Mouse (Mus musculus) liver, embryonic 11.5 days (tissue): ENCODE data around the gene Cyp2b10. TPM values are rescaled to one million over a fixed set of nuclear protein-coding genes. Genes with fewer than 3 reads are reported as not detected.

ENCODE experiments used
- ATAC-seq: fragments of 200-750 bp; cut with Nextera tagmentation; replicated peaks from 2 replicates; pipeline ENCODE4 v1.8.0; 2017; ENCODE audit warnings: moderate number of reproducible peaks, mild to moderate bottlenecking, moderate TSS enrichment, moderate library complexity; ENCODE audit not compliant: low FRiP score
- DNase-seq: peaks from one replicate; pipeline ENCODE4 v3.0.0-alpha.2; 2017; ENCODE audit warnings: low spot score
- H3K27ac ChIP-seq: fragments of 300-500 bp; sonication (generic); 2 replicates; pipeline ENCODE4 v1.5.1; 2014; ENCODE audit warnings: mild to moderate bottlenecking, low read depth, low read length, control low read depth
- H3K27me3 ChIP-seq: fragments of 300-500 bp; sonication (generic); replicated peaks from 2 replicates; pipeline ENCODE4 v1.6.1; 2014; ENCODE audit warnings: low read length, mixed read lengths; ENCODE audit not compliant: control insufficient read depth, insufficient read depth
- H3K36me3 ChIP-seq: fragments of 300-500 bp; sonication (generic); 2 replicates; pipeline ENCODE4 v1.6.1; 2014; ENCODE audit warnings: mild to moderate bottlenecking, low read length, moderate library complexity, mixed read lengths; ENCODE audit not compliant: control insufficient read depth, insufficient read depth
- H3K4me1 ChIP-seq: fragments of 300-500 bp; sonication (generic); replicated peaks from 2 replicates; pipeline ENCODE4 v1.6.1; 2014; ENCODE audit warnings: low read length, mixed read lengths; ENCODE audit not compliant: control insufficient read depth, insufficient read depth
- H3K4me2 ChIP-seq: fragments of 300-500 bp; sonication (generic); 2 replicates; pipeline ENCODE4 v1.6.1; 2014; ENCODE audit warnings: mild to moderate bottlenecking, control low read depth, moderate library complexity
- H3K4me3 ChIP-seq: fragments of 300-500 bp; sonication (generic); 2 replicates; pipeline ENCODE4 v1.5.1; 2014; ENCODE audit warnings: low read depth, low read length, control low read depth
- H3K9ac ChIP-seq: fragments of 300-500 bp; sonication (generic); 2 replicates; pipeline ENCODE4 v1.6.1; 2014; ENCODE audit warnings: low read depth, low read length, control low read depth
- H3K9me3 ChIP-seq: fragments of 300-500 bp; sonication (generic); 2 replicates; pipeline ENCODE4 v1.6.1; 2016; ENCODE audit warnings: low read length, inconsistent platforms, mixed read lengths; ENCODE audit not compliant: control insufficient read depth
- WGBS: fragments of 180-500 bp; shearing (Covaris S2); extraction: QIAGEN DNeasy Blood & Tissue Kit; methylation state at CpG from one replicate; pipeline ENCODE4 v1.1.7; 2014; 5-methylcytosine and 5-hydroxymethylcytosine counted together
- polyA plus RNA-seq: library from polyadenylated mRNA; unstranded; fragments of >200 nt; fragmentation: Nextera tagmentation; extraction: Ambion mirVana; gene quantifications from 2 replicates; pipeline ENCODE4 v1.2.1, GENCODE M21; 2014

The Cyp2b10 gene
- polyA plus RNA-seq = not detected in 2 replicates

- H3K27me3 ChIP-seq = no peaks in the 10 kb centered on the region
- H3K9ac ChIP-seq = no peak within 1 kb of the TSS
- no peaks in the 10 kb centered on the region for H3K9me3 ChIP-seq
- H3K4me3 ChIP-seq = no peak within 1 kb of the TSS
- H3K36me3 ChIP-seq = no peaks in the 10 kb centered on the region
- ATAC-seq (no peak), DNase-seq (no peak)
- H3K4me2 ChIP-seq = no peak within 1 kb of the TSS
- no peaks in the 10 kb centered on the region for H3K4me1 ChIP-seq
- H3K27ac ChIP-seq = no peak within 1 kb of the TSS
- 67% methylated on average over 6 of the region's 6 CpGs for WGBS
These were observed at the start of gene Cyp2b10 for GRCm38 (mm10) chr7:25897411-25897810. Gene Cyp2b10 (plus strand): TSS chr7:25897620.

GRCm38 (mm10) chr7:25847722-25848443 is 49.5 kb upstream of the Cyp2b10 start:
- no peaks in the 10 kb centered on the region for H3K9me3 ChIP-seq
- 10% methylated on average over 13 of the region's 13 CpGs for WGBS
- peak; percentile 76 for ATAC-seq
- H3K4me2 ChIP-seq = peak overlapping the region; percentile 65
- no peaks in the 10 kb centered on the region for H3K4me1 ChIP-seq
- no peaks in the 10 kb centered on the region for H3K27me3 ChIP-seq
- peak overlapping the region; percentile 47 for H3K4me3 ChIP-seq
- H3K36me3 ChIP-seq = no peaks in the 10 kb centered on the region
- H3K9ac ChIP-seq = peak overlapping the region; percentile 59
- DNase-seq = peak; percentile 86
- H3K27ac ChIP-seq = no peak overlapping the region

GRCm38 (mm10) chr7:25848444-25848812 is 49.0 kb upstream of the Cyp2b10 start:
- ATAC-seq = peak; percentile 31; the same call in 1 of the 2 replicates
- H3K4me3 ChIP-seq = peak overlapping the region; percentile 47
- H3K9me3 ChIP-seq = no peaks in the 10 kb centered on the region
- WGBS = 31% methylated on average over 11 of the region's 11 CpGs
- DNase-seq = no peak
- H3K36me3 ChIP-seq = no peaks in the 10 kb centered on the region
- H3K27me3 ChIP-seq = no peaks in the 10 kb centered on the region
- no peak overlapping the region for H3K27ac ChIP-seq
- H3K4me1 ChIP-seq = no peaks in the 10 kb centered on the region
- peak overlapping the region; percentile 59 for H3K9ac ChIP-seq
- H3K4me2 ChIP-seq = peak overlapping the region; percentile 65

GRCm38 (mm10) chr7:25855082-25855481 is 42.3 kb upstream of the Cyp2b10 start:
- Histone ChIP-seq H3K9ac (no peak overlapping the region), H3K27ac (no peak overlapping the region), H3K4me3 (no peak overlapping the region), H3K4me1 (no peaks in the 10 kb centered on the region), H3K4me2 (no peak overlapping the region), H3K27me3 (no peaks in the 10 kb centered on the region), H3K36me3 (no peaks in the 10 kb centered on the region), H3K9me3 (no peaks in the 10 kb centered on the region)
- DNase-seq (peak; percentile 58), ATAC-seq (no peak)
- 26% methylated on average over 8 of the region's 8 CpGs for WGBS

GRCm38 (mm10) chr7:25859962-25860870 is 37.2 kb upstream of the Cyp2b10 start:
- 23% methylated on average over 9 of the region's 9 CpGs for WGBS
- Histone ChIP-seq H3K9ac (no peak overlapping the region), H3K36me3 (no peaks in the 10 kb centered on the region), H3K9me3 (no peaks in the 10 kb centered on the region), H3K4me1 (no peaks in the 10 kb centered on the region), H3K27me3 (no peaks in the 10 kb centered on the region), H3K27ac (no peak overlapping the region), H3K4me2 (peak overlapping the region; percentile 48), H3K4me3 (0 out of 2 replicates have a peak overlapping the region, but pooled peaks have one; percentile 11)
- ATAC-seq (no peak), DNase-seq (no peak)

GRCm38 (mm10) chr7:25862365-25862764 is 35.1 kb upstream of the Cyp2b10 start:
- 0 out of 2 replicates have a peak, but pooled peaks have one; percentile 15 for ATAC-seq
- H3K4me1 ChIP-seq = no peaks in the 10 kb centered on the region
- no peaks in the 10 kb centered on the region for H3K36me3 ChIP-seq
- 28% methylated on average over 2 of the region's 2 CpGs for WGBS
- H3K9me3 ChIP-seq = no peaks in the 10 kb centered on the region
- no peak overlapping the region for H3K27ac ChIP-seq
- H3K4me2 ChIP-seq = no peak overlapping the region
- H3K27me3 ChIP-seq = no peaks in the 10 kb centered on the region
- no peak overlapping the region for H3K4me3 ChIP-seq
- no peak overlapping the region for H3K9ac ChIP-seq
- no peak for DNase-seq

- ATAC-seq (no peak), DNase-seq (no peak)
- Histone ChIP-seq H3K4me3 (no peak overlapping the region), H3K27ac (no peak overlapping the region), H3K9ac (no peak overlapping the region), H3K4me2 (no peak overlapping the region), H3K27me3 (no peaks in the 10 kb centered on the region), H3K9me3 (no peaks in the 10 kb centered on the region), H3K36me3 (no peaks in the 10 kb centered on the region), H3K4me1 (no peaks in the 10 kb centered on the region)
- WGBS = 75% methylated on average over 3 of the region's 3 CpGs
These were observed 33.7 kb upstream of the Cyp2b10 start for GRCm38 (mm10) chr7:25863756-25864155.

GRCm38 (mm10) chr7:25864861-25865260 is 32.6 kb upstream of the Cyp2b10 start:
- Histone ChIP-seq H3K4me2 (no peak overlapping the region), H3K9me3 (no peaks in the 10 kb centered on the region), H3K27me3 (no peaks in the 10 kb centered on the region), H3K9ac (no peak overlapping the region), H3K27ac (no peak overlapping the region), H3K36me3 (no peaks in the 10 kb centered on the region), H3K4me1 (no peaks in the 10 kb centered on the region), H3K4me3 (no peak overlapping the region)
- no peak for ATAC-seq
- no peak for DNase-seq
- WGBS = 49% methylated on average over 5 of the region's 5 CpGs
